Mouse (Mus musculus): ENCODE measurements at regions not wholly inside any gene's neighbourhood (a gene's known extent, or its start where the extent isn't known, plus 50 kb on each side); places are given as distances from the start of the nearest gene placed in this dataset.
"Not testable (repeated sequence)": the region's sequence is repeated elsewhere in the genome, so short reads cannot be mapped to it uniquely, and the experiment has no call there.

DNA sequence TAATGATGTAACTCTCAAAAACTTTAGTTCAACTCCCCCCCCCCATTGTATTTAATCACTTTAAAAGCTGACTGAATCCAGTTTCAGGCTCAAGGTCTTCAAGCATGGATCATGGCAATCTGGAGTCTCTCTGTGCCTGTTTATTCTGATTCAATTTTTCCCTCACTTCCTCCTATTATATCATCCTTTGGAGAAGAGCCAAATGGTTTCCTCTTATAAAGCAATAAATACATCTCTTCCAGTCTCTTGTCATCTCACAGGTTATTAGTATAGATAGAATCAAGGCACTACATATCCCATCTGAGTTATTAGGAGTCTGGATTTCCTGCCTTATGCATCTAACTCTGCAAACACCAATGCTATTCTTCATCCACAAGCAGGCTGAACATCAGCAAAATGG lies 530.2 kb upstream of the Pdcd1 start:
- intact Hi-C loops (cut with DNase I): no loop called here

DNA sequence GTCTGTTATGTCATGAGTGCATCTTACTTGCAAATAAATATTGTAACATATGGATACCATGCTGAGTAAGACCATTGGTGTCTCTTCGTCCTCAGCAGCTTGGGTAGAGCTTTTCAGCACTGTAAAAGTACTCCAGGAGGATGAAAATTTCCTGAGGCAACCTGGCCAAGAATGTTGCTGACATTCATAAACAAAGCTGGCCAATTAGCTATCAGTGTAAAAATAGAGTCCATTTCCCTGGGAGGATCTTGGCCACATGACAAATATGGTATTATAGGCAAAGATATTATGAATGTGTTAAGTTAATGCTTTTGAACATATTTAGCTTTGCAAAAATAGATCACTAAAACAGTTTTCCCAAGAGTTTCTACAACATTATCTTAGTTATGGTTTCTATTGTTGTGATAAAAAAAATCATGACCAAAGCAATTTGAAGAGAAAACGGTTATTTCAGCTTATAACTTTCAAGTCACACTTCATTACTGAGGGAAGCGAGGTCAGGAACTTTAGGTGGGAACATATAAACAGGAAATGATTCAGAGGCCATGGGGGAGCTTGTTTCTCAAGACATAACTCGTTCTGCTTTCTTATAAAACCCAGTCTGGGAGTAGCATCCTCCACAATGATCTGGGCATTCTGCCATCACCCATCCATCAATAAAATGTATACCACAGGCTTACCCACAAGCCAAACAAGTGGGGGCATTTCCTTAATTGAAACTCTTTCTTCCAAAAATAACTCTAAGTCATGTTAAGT lies 529.5 kb upstream of the Pdcd1 start:
- intact Hi-C loops (cut with DNase I): no loop called here

DNA sequence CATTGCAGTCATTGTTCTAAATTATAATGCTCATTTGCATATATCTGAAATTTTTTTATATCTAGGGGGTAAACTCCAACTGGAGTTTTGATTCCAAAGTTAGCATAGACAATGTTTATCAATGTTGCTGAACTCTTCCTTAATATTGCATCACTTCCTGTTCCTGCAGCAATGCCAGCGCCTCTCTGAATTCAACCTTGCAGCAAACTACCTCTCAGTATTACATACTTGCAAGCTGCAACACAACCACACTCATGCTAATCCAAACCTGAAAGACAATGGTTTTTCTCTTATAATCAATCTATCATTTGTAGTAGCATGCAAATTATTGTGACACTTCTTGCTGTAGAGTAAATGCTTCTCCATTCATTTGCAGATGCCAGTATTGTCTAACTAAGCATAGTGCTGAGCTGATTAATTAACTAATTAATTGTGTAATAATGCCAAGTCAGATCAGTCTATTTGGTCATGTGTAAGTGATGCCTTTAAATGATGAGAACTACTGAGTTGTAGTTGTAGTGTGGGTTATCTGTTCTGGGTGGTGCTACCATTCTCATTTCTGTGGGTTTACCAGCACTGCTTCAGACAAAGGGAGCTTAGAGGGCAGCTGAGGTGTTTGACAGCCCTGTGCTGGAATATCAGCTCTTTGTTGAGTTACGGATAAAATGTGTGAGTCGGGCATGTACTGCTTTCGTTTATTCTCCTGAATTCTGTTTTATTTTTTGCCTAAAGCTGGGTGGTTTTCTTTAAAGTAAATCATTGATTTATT lies 480.6 kb upstream of the Pdcd1 start:
- intact Hi-C loops (cut with DNase I): no loop called here

DNA sequence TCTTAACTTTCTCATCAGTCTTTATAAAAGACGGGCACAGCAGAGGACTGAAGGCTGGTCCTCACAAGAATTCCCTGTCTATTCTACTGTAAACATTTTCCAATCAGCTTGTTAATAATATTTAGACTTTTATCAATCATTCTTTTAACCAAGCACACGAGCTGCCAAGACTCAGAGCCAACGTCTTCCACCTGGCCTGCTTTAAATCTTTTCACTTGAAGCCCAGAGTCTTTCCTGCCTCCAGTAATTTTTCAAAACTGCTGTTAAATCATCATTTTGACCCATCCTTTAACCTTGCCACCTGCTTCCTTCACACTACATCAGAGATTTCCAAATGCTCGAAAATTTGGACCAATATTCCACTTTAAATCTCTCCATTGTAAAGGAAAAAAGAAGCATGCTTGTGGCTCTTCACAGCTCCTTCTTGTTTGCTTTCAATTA lies 451.7 kb upstream of the Pdcd1 start:
- intact Hi-C loops (cut with DNase I): no loop called here

DNA sequence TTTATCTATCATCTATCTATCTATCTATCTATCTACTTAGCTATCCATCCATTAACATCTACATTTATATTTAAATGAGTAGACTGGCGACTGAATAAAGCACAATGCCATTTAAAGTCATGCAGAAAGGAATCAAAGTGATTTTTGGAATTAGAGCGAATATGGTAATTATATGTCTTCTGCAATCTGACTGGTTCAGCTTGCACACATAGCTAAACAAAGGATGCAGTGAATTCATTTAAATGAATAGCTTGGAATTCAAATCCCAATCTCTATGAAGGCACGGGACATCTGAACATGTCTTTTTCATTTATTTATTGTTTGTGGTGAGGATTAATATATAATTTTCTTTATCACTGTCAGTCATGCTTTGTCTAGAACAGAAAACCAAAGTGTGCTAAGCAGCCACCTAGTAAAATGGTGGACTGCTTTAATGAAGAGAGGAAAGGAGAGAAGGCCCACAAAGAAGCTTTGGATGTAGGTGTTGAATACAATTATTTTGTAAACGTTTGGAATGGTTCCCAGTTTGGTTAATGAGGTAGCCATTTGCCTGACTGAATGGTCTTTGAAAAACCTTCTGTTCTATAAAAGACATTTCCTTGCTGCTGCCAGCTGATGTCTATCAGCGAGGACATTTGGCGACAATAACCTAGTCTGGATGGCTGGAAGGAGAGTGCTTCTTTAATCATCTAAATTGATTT lies 451.2 kb upstream of the Pdcd1 start:
- intact Hi-C loops (cut with DNase I): no loop called here

DNA sequence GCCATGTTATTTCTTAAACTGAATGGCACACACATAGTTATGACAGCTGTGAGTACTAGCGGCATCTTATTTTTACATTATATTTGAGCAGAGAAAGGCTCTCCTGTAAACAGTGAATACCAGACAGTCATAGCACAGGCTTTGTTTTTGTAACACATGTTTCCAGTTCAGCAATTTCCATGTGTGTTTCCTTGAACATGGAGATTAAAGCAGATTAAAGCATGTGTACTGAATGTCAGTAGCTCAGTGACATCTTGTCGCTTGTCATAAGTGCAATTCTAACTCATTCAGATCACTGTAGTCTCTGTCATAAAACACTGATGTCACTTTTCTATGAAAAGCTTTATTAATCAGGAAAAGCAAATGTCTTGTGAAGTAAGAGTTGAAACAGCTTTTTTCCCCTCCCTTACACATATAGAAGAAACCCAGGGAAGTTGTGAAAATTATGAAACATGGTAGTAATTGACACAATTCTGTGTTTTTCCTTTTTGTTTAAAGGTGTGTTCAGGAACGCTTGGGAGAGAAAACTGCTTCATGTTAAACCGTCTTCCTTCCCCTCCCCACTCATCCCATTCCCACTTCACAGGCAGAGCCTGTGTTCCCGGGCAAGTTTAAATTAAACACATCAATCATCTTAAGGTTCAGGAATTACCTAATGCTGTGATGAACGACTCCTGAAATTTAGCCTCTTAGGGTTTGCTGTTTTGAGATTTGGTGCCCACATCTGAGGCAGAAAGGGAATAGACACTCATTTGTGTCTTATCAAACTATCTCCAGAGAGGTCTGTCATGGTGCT lies 449.9 kb upstream of the Pdcd1 start:
- intact Hi-C loops (cut with DNase I): no loop called here

DNA sequence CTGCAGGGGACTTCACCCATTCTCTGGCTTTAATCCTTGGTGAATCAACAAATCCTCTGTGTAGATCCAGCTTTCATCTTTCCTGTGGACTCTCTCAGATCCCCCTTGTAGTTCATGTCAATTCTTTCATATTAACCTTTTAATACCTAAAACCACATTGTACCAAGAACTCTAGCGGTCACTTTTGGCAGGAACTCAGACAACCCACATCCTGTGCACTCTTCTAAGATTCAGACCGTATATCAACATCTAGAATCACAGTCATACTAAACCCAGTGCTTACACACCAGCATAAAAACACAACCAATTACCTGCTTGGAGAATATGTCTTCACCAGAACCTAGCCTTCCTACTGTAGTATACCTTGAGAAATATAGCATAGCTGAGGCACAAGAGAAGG lies 444.6 kb upstream of the Pdcd1 start:
- intact Hi-C loops (cut with DNase I): no loop called here

DNA sequence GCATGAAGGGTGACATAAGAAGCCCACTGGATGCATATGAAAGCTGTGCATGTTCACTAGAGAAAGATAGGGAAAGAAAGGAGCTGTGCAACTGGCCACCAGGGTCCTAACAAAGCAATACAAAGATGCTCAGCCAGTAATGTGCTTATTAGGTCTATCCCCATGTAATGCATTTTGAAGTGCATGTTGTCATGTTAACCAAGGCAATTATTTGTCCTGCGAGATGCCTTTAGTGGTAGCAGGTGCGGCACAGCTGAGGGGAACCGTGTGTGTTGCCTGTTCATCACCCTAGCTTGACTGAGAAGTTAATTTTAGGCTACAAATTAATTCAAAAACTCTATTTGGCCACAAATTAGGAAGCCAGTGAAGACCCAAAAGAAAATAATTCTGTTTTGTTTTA lies 444.0 kb upstream of the Pdcd1 start:
- intact Hi-C loops (cut with DNase I): no loop called here

DNA sequence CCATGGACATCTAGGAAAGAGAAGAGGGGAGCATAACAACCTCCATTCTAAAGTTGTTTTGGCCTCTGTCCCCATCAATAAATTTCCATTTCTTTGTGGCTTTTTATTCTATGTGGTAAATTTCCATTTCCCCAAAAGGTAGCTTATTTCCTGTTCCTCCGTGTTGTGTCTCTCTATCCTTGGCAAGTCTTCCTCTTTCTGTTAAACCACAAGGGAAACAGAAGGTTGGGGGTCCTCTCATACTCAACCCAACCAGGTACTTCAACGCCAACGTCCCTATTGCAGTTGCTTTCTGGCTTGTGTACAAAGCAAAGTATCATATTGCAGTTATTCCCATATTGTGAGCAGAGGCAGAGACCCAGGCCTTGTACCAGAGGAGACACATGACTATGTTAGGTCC lies 434.7 kb upstream of the Pdcd1 start:
- intact Hi-C loops (cut with DNase I): no loop called here

DNA sequence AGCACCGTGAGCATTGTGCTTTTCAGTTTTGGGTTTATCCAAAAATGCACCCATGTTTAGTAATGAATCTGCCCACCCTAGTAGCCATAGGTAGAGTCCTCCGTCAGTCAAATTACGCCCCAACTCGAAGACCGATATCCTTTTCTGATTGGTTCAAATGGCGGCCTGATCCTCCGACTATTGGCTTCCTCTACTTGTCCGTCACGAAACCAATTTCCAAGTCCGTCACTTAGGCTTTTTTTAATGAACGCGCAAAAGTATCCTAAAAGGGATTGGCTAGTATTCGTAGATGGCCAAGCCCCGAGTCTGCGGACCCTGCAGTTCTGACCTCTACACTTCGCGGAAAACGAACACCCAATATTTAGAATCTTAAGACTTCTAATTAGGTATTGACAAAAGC lies 417.5 kb upstream of the Pdcd1 start:
- intact Hi-C loops (cut with DNase I): not testable (repeated sequence)

DNA sequence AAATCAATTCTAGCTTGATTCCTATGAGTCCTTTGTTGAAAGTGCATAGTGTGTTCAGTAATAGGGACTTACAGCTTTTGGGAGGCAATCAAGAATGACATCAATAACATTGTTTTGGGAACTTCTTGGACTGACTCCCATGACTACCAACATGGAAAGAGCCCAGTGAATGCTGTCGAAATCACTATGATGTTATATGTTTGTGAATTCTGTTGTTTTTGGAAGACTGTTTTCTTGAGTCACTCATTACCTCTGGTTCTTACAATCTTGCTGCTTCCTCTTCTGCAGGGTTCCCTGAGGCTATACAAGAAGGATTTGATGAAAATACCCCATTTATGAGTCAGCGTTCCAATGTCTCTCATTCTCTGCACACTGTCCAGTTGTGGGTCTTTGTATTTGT lies 371.4 kb upstream of the Pdcd1 start:
- intact Hi-C loops (cut with DNase I): no loop called here

DNA sequence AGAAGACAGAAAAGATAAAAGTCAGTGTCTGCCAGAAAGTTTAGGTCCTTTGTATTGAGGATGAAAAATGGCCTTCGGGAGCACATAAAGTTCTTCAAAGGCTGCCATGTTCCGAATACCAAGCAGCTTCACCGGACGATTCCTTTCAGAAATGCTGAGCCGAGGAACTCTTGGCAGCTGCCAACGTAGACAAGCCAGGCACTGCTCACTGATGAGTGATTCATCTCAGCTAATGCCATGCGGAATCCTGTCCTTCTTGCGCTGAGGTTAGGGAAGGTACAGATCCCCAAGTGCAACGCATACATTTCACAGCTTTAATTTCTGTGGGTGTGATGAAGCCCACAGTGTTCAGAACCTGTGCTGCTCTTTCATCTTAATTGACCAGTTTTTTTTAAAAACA lies 360.7 kb upstream of the Pdcd1 start:
- intact Hi-C loops (cut with DNase I): no loop called here

DNA sequence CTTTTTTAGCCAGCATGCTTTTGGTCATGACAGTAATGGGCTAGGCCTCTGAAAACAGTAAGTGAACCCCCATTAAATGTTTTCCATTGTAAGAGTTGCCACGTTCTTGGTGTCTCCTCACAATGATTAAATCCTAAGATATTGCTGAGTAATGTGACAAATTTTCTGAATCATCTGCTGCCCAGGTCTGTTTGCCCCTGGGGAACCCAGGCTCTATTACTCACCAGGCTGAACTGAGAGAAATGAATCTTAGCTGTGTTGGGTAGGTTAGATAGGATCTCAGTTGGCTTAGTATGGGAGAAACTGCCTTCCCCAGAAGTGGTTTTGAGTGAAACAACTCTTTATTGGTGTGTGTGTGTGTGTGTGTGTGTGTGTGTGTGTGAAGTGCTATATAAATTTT lies 314.3 kb upstream of the Pdcd1 start:
- intact Hi-C loops (cut with DNase I): no loop called here

DNA sequence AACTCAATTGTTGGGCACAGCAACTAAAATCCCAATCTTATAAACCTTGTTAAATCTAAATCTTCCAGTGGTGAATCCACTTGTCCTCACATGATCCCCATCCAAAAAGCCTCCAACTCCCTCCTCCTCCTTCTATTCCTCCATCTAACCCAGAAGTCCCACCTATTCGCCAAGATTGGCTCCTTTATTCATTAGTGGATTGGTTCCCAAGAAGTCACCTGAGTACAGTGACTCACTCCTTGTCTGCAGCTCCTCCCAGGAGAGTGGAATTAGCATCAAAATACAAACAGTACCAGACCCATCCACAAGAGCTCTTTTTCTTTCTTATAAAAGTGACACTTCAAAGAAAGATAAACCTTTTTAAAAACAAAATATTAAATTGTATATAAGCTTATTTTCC lies 304.6 kb upstream of the Pdcd1 start:
- intact Hi-C loops (cut with DNase I): no loop called here

DNA sequence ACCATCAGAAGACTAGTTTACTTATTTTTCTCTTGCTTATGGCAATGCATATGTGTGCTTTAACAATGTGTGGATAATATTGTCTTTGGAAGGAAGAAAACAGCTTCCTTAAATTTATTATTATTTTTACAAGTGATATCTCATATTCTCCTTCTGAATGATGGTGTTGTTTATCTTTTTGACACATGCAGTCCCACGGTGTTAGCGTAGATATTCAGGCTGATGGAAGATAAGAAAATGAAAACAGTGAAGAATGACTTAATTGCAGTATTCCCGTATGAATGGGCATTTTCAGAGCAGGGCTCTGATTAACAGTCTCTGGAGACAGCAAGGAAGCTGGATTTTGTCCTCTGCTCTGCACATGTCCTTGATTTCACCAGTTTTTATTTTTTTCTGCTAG lies 303.5 kb upstream of the Pdcd1 start:
- intact Hi-C loops (cut with DNase I): no loop called here

DNA sequence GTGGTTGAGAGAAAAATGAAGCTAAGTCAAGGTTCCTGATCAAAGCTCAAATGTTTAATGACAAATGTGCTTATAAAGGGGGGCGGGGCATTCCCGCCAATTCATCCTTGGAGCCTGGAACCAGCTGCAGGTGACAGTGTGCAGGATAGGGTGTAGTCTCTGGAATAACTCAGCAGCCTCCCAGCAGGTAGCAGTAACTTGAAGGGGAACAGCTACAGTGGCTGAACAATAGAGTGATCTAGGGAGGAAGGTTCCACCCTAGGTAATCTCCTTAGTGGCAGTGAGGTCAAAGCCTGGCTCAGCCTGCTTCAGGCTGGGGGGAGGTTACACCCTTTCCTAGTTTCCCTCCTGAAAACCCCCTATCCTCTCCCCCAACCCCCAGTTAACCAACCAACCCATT lies 290.2 kb upstream of the Pdcd1 start:
- intact Hi-C loops (cut with DNase I): no loop called here

DNA sequence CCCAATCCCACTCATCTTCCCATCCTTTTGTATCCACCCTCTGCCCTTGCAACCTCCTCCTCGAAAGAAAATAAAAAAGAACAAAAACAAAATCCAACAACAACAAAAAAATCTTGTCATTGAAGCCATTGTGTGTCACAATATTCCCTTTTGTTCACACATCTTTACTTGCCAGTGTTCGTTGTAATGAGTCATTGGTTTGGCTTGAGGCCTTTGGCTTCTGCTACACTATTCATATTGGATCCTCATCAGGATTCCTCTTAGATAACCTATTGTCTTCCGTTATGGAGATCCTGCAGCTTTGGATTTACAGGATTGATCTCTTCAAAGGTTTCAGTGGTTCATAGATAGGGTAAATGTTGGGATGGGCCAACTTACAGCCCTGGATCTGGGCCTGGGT lies 288.9 kb upstream of the Pdcd1 start:
- intact Hi-C loops (cut with DNase I): no loop called here

DNA sequence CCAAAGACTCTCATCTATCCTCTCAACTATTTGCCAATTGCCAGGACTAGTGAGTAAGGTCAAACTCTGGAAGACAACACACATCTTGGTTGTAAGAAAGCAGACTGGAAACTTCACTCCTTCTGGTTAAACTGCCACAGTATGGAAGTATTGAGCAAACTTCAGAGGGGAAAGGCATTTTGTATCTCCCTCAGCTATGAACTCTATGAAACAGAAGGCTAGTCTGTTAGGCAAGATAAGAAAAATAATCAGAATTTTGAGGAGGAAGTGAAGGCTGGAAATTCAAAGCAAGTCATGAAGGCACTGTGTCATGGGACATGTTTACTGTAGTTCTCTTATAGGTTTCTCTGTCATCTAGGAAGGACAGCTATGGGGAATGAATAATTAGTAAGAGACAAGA lies 265.7 kb upstream of the Pdcd1 start:
- intact Hi-C loops (cut with DNase I): no loop called here

DNA sequence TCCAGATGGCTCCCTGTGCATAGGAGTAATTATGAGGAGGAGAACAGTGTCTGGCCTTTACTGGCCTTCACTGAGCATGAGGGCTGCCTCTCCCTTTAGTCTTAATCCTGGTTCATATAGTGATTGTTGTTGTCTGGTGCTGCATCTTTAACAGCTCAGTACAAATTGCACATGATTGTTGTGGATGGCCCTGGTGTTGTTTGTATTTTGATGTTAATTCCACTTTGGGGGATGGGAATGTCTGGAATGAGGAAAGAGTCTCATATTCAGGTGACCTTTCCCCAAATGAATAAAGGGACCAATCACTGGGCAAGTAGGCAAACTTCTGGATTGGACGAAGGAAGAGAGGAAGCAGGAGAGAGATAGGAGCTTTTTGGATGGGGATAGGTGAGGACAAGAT lies 246.0 kb upstream of the Pdcd1 start:
- intact Hi-C loops (cut with DNase I): no loop called here

DNA sequence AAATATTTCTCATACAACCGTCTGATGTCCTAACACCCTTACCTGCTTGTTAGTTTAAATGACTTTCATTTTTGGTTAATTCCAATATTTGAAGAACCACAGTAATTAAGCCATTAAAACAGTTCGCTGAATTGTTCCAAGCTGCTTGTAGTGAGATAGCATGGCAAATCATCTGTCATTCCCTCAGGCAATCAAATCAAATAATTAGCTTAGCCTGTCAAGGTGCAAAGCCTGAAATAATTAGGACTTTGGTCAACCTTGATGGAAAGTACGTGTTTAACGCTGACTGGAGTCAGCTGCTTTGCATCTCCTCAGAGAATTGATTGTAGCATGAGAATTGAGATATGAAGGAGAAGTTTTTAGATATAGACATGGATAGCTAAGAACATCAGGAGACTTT lies 220.2 kb upstream of the Pdcd1 start:
- intact Hi-C loops (cut with DNase I): no loop called here

DNA sequence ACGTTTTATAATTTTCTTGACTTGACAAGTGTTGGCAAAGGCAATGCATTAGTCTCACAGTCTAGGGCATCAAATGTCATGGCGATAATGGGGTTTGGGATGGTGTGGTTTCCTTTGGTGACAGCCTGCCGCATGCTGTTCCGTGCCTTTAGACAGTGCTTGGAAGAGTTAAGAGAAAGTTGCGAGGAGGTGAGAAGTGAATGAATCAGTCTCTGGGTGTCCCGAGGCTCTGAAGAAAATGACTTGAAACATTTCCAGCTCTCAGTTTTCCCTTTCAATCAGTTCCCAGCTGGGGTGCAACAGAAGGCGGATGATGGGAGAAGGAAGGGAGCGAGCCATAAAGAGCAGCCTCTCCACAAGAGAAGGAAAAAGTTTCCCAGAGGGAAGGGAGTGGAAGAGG lies 211.0 kb upstream of the Pdcd1 start:
- intact Hi-C loops (cut with DNase I): no loop called here

DNA sequence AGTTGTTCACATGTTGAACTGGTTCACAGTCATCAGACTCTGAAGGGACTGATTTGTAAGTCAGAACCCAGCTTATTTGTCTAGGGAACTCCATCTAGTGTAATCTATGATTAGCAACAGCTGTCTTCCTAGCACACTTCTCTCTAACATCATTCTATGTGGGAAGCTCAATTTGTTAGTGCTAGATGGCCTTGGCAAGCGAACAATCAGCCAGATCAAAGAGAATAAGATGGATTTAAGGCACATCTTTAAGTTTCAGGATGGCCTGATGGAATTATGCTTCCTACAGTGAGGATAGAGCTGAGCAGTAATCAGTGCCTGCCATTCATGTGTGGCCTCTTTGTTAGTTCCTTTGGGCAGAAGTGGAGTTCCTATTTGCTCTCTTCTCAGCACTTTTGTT lies 183.1 kb upstream of the Pdcd1 start:
- intact Hi-C loops (cut with DNase I): no loop called here
